Mouse (Mus musculus) G1E (cell line): ENCODE results near the gene Coro2b. TPM values are rescaled to one million over a fixed set of nuclear protein-coding genes. Genes with fewer than 3 reads are reported as not detected.

Experiments
- ATAC-seq: 2 replicates; pipeline ENCODE4 v1.8.0; 2016; ENCODE audit warnings: mild to moderate bottlenecking; ENCODE audit not compliant: insufficient number of reproducible peaks, poor library complexity, low FRiP score, severe bottlenecking; ENCODE audit errors: extremely low read depth
- DNase-seq: peaks from one replicate; pipeline ENCODE4 v3.0.0; 2012; ENCODE audit warnings: low spot score
- H3K27me3 ChIP-seq: 2 replicates; pipeline ENCODE4 v1.6.1; 2012; ENCODE audit warnings: mild to moderate bottlenecking, low read length, inconsistent platforms; ENCODE audit not compliant: insufficient read depth
- H3K36me3 ChIP-seq: replicated peaks from 2 replicates; pipeline ENCODE3; 2012; ENCODE audit warnings: mild to moderate bottlenecking, inconsistent platforms
- H3K4me1 ChIP-seq: 2 replicates; pipeline ENCODE4 v1.6.1; 2012; ENCODE audit warnings: low read depth, low read length, inconsistent platforms, mixed read lengths; ENCODE audit not compliant: insufficient read depth
- H3K4me3 ChIP-seq: 2 replicates; pipeline ENCODE4 v1.5.1; 2012; ENCODE audit warnings: low read depth, mild to moderate bottlenecking, inconsistent platforms, low read length, moderate library complexity, mixed read lengths
- H3K9me3 ChIP-seq: replicated peaks from 2 replicates; pipeline ENCODE4 v1.6.1; 2012; ENCODE audit warnings: inconsistent platforms
- CTCF ChIP-seq: IDR thresholded peaks from 2 replicates; pipeline ENCODE4 v1.5.1; 2012; ENCODE audit warnings: low read depth, low read length, inconsistent platforms, mixed read lengths
- GATA1 ChIP-seq: IDR thresholded peaks from 2 replicates; pipeline ENCODE4 v1.6.1; 2012; ENCODE audit warnings: borderline replicate concordance, low read length, inconsistent platforms, mixed read lengths
- GATA2 ChIP-seq: IDR thresholded peaks from 2 replicates; pipeline ENCODE4 v1.6.1; 2012; ENCODE audit warnings: low read depth, low read length, inconsistent platforms, borderline replicate concordance
- POLR2AphosphoS5 ChIP-seq: IDR thresholded peaks from 2 replicates; pipeline ENCODE4 v1.6.1; 2012; ENCODE audit warnings: low read depth, low read length, inconsistent platforms; ENCODE audit not compliant: insufficient replicate concordance
- TAL1 ChIP-seq: conservative IDR thresholded peaks from 2 replicates; pipeline ENCODE4 v1.6.1; 2012; ENCODE audit warnings: low read depth, low read length, inconsistent platforms, mixed read lengths
- polyA plus RNA-seq: library from polyadenylated mRNA; stranded (reverse); fragments of >175 nt; gene quantifications from 2 replicates; pipeline ENCODE4 v1.2.3, GENCODE M21; 2012
- total RNA-seq, 2 experiments: library from RNA; stranded (forward) in 1 of 2; stranded (reverse) in 1 of 2; fragments of 200-1000 nt in 1 of 2; fragments of >200 nt in 1 of 2; fragmentation: Nextera tagmentation in 1 of 2; gene quantifications; 2 replicates each; pipeline ENCODE4 v1.2.3; 2014 to 2017

Coro2b gene
- total and polyA plus RNA-seq, 3 experiments: 0.16 TPM; not detected in 2

GRCm38 (mm10) chr9:62553366-62553940, 16.6 kb upstream of the Coro2b start:
- TF ChIP-seq GATA1 (no peak), CTCF (peak; percentile 58; the same call in 1 of the 2 replicates)
- H3K4me1 ChIP-seq: no peaks in the 10 kb centered on the region
- peak; percentile 50 for DNase-seq
- peaks cover 6% of the 10 kb centered on the region; the same call in 1 of the 2 replicates for H3K27me3 ChIP-seq
- no peaks in the 10 kb centered on the region for H3K9me3 ChIP-seq
- H3K36me3 ChIP-seq: no peaks in the 10 kb centered on the region
- no peak for ATAC-seq
- H3K4me3 ChIP-seq: no peak overlapping the region

- no peaks in the 10 kb centered on the region for H3K4me1 ChIP-seq
Measured at GRCm38 (mm10) chr9:62551531-62551930, 14.7 kb upstream of the Coro2b start.

GRCm38 (mm10) chr9:62550661-62551093, 13.8 kb upstream of the Coro2b start:
- no peaks in the 10 kb centered on the region for H3K36me3 ChIP-seq
- H3K4me3 ChIP-seq: no peak overlapping the region
- ATAC-seq: no peak
- peak; percentile 64 for TF ChIP-seq CTCF
- no peak for TF ChIP-seq GATA1
- H3K4me1 ChIP-seq: no peaks in the 10 kb centered on the region
- H3K9me3 ChIP-seq: no peaks in the 10 kb centered on the region
- peaks cover 11% of the 10 kb centered on the region; the same call in 1 of the 2 replicates for H3K27me3 ChIP-seq
- peak; percentile 40 for DNase-seq

More at GRCm38 (mm10) chr9:62551531-62551930, 14.7 kb upstream of the Coro2b start:
- no peak overlapping the region for H3K4me3 ChIP-seq
- no peak for ATAC-seq
- TF ChIP-seq CTCF (no peak), GATA1 (no peak), GATA2 (no peak), POLR2AphosphoS5 (no peak), TAL1 (no peak)
- H3K27me3 ChIP-seq: peaks cover 11% of the 10 kb centered on the region; the same call in 1 of the 2 replicates
- no peaks in the 10 kb centered on the region for H3K9me3 ChIP-seq
- H3K36me3 ChIP-seq: no peaks in the 10 kb centered on the region
- no peak for DNase-seq

- ATAC-seq (no peak), DNase-seq (no peak)
- Histone ChIP-seq H3K27me3 (peaks cover 11% of the 10 kb centered on the region; the same call in 1 of the 2 replicates), H3K36me3 (no peaks in the 10 kb centered on the region), H3K9me3 (no peaks in the 10 kb centered on the region), H3K4me3 (no peak overlapping the region), H3K4me1 (no peaks in the 10 kb centered on the region)
- peak; percentile 90 for TF ChIP-seq CTCF
- no peak for TF ChIP-seq POLR2AphosphoS5
Measured at GRCm38 (mm10) chr9:62549809-62550208, 13.0 kb upstream of the Coro2b start.

- Histone ChIP-seq H3K4me3 (no peak overlapping the region), H3K27me3 (peaks cover 8% of the 10 kb centered on the region; the same call in 1 of the 2 replicates), H3K9me3 (no peaks in the 10 kb centered on the region), H3K4me1 (no peaks in the 10 kb centered on the region), H3K36me3 (no peaks in the 10 kb centered on the region)
- DNase-seq (no peak), ATAC-seq (no peak)
- TF ChIP-seq GATA1: no peak
- no peak for TF ChIP-seq CTCF
- no peak for TF ChIP-seq TAL1
- no peak for TF ChIP-seq GATA2
- TF ChIP-seq POLR2AphosphoS5: no peak
Measured at GRCm38 (mm10) chr9:62547476-62547875, 10.6 kb upstream of the Coro2b start.

- Histone ChIP-seq H3K9me3 (no peaks in the 10 kb centered on the region), H3K36me3 (no peaks in the 10 kb centered on the region), H3K4me1 (no peaks in the 10 kb centered on the region), H3K4me3 (no peak overlapping the region), H3K27me3 (peaks cover 5% of the 10 kb centered on the region)
- no peak for TF ChIP-seq GATA1
- TF ChIP-seq CTCF: no peak
- no peak for TF ChIP-seq GATA2
- no peak for TF ChIP-seq TAL1
- no peak for TF ChIP-seq POLR2AphosphoS5
- DNase-seq (no peak), ATAC-seq (no peak)
Measured at GRCm38 (mm10) chr9:62544856-62545255, 8.0 kb upstream of the Coro2b start.

- Histone ChIP-seq H3K4me1 (no peaks in the 10 kb centered on the region), H3K36me3 (no peaks in the 10 kb centered on the region), H3K27me3 (peaks cover 8% of the 10 kb centered on the region), H3K4me3 (no peak overlapping the region), H3K9me3 (no peaks in the 10 kb centered on the region)
- DNase-seq (no peak), ATAC-seq (no peak)
- TF ChIP-seq GATA2: no peak
- no peak for TF ChIP-seq CTCF
- TF ChIP-seq GATA1: no peak
- TF ChIP-seq TAL1: no peak
- TF ChIP-seq POLR2AphosphoS5: no peak
Measured at GRCm38 (mm10) chr9:62543878-62544277, 7.0 kb upstream of the Coro2b start.
